Mouse (Mus musculus): ENCODE data around the gene Ddx31. TPM values are rescaled to one million over a fixed set of nuclear protein-coding genes. Genes with fewer than 3 reads are reported as not detected.

Ddx31 gene
- polyA plus RNA-seq, 1 experiment from 2014 or later, result 4.9 TPM

GRCm38 (mm10) chr2:28904786-28905185, 64.6 kb downstream of the Ddx31 start:
- no peak for ATAC-seq (ENCODE audit: insufficient read depth)
- H3K27me3 ChIP-seq, result peaks cover 39% of the 10 kb centered on the region
- H3K4me2 ChIP-seq, result no peak overlapping the region
- no peak overlapping the region for H3K4me3 ChIP-seq (replicated peaks)
- H3K9ac ChIP-seq, result no peak overlapping the region
- no peaks in the 10 kb centered on the region; the same call in 1 of the 2 replicates for H3K4me1 ChIP-seq (replicated peaks)
- no peaks in the 10 kb centered on the region for H3K9me3 ChIP-seq (replicated peaks)
- peaks cover 13% of the 10 kb centered on the region; the same call in 1 of the 2 replicates for H3K36me3 ChIP-seq (replicated peaks)
- 77% methylated on average over 9 of the region's 9 CpGs for WGBS (ENCODE audit: insufficient replicate concordance)
- H3K27ac ChIP-seq (replicated peaks), result no peak overlapping the region

GRCm38 (mm10) chr2:28905561-28905960, 65.4 kb downstream of the Ddx31 start:
- ATAC-seq (ENCODE audit: insufficient read depth), result no peak
- Histone ChIP-seq H3K9me3 (replicated peaks) (no peaks in the 10 kb centered on the region), H3K36me3 (replicated peaks) (peaks cover 9% of the 10 kb centered on the region; the same call in 1 of the 2 replicates), H3K4me2 (no peak overlapping the region), H3K4me3 (replicated peaks) (no peak overlapping the region), H3K9ac (no peak overlapping the region), H3K27me3 (peaks cover 47% of the 10 kb centered on the region), H3K27ac (replicated peaks) (no peak overlapping the region), H3K4me1 (replicated peaks) (no peaks in the 10 kb centered on the region; the same call in 1 of the 2 replicates)
- WGBS (ENCODE audit: insufficient replicate concordance), result 60% methylated on average over 4 of the region's 4 CpGs

DNA sequence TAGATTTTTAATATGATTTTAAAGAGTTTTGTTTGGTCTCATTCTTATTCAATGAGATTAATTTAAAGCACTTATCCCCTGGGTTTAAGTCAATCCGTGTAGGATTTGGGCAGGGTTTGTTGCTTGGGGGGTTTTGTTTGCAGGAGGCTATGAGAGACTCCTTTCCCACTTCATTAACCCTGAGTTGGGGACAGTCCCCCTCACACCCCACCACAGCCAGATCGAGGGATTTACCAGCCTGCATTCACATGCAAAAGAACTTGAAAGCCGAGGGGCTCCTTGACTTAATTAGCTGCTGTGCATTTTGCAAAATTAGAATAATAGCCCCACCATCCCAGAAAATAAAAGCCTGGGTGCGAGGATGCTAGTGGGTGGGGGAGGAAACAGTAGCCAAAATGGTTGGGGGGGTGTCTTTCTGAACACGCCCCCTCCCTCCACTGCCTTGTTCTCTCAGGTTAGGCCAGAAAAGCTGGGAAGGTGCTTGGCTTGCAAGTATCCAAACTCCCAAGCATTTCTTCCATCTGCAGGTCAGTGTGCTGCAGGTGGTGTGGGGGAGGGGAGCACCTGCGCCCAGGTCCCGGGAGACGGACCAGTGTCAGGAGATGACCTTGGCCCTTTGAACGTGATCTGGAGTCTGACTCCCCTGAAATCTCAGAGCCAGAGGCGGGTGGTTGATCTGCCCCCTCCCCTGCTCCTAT, 67.6 kb downstream of the Ddx31 start:
- Histone ChIP-seq H3K9ac (no peak overlapping the region), H3K36me3 (replicated peaks) (0 out of 2 replicates have a peak, but pooled peaks cover 4% of the 10 kb centered on the region), H3K27ac (replicated peaks) (no peak overlapping the region), H3K4me1 (replicated peaks) (no peaks in the 10 kb centered on the region; the same call in 1 of the 2 replicates), H3K4me3 (replicated peaks) (no peak overlapping the region), H3K9me3 (replicated peaks) (no peaks in the 10 kb centered on the region), H3K27me3 (peaks cover 70% of the 10 kb centered on the region), H3K4me2 (peak overlapping the region; percentile 20; the same call in 1 of the 2 replicates)
- no peak for ATAC-seq (ENCODE audit: insufficient read depth)
- 13% methylated on average over 10 of the region's 10 CpGs for WGBS (ENCODE audit: insufficient replicate concordance)

GRCm38 (mm10) chr2:28908389-28909153, 68.4 kb downstream of the Ddx31 start:
- ATAC-seq (ENCODE audit: insufficient read depth), result no peak
- Histone ChIP-seq H3K9ac (no peak overlapping the region), H3K4me3 (replicated peaks) (no peak overlapping the region), H3K4me1 (replicated peaks) (no peaks in the 10 kb centered on the region; the same call in 1 of the 2 replicates), H3K9me3 (replicated peaks) (no peaks in the 10 kb centered on the region), H3K27ac (replicated peaks) (no peak overlapping the region), H3K36me3 (replicated peaks) (0 out of 2 replicates have a peak, but pooled peaks cover 4% of the 10 kb centered on the region), H3K4me2 (peak overlapping the region; percentile 20), H3K27me3 (peaks cover 77% of the 10 kb centered on the region)
- WGBS (ENCODE audit: insufficient replicate concordance), result 2% methylated on average over 39 of the region's 39 CpGs

- no peak overlapping the region for H3K9ac ChIP-seq
- peaks cover 85% of the 10 kb centered on the region for H3K27me3 ChIP-seq
- no peak overlapping the region for H3K4me3 ChIP-seq (replicated peaks)
- no peaks in the 10 kb centered on the region; the same call in 1 of the 2 replicates for H3K4me1 ChIP-seq (replicated peaks)
- WGBS (ENCODE audit: insufficient replicate concordance), result 1% methylated on average over 41 of the region's 41 CpGs
- no peaks in the 10 kb centered on the region for H3K9me3 ChIP-seq (replicated peaks)
- no peak for ATAC-seq (ENCODE audit: insufficient read depth)
- H3K27ac ChIP-seq (replicated peaks), result no peak overlapping the region
- 0 out of 2 replicates have a peak, but pooled peaks cover 4% of the 10 kb centered on the region for H3K36me3 ChIP-seq (replicated peaks)
- no peak overlapping the region for H3K4me2 ChIP-seq
These were observed 69.1 kb downstream of the Ddx31 start for GRCm38 (mm10) chr2:28909186-28909817.

DNA sequence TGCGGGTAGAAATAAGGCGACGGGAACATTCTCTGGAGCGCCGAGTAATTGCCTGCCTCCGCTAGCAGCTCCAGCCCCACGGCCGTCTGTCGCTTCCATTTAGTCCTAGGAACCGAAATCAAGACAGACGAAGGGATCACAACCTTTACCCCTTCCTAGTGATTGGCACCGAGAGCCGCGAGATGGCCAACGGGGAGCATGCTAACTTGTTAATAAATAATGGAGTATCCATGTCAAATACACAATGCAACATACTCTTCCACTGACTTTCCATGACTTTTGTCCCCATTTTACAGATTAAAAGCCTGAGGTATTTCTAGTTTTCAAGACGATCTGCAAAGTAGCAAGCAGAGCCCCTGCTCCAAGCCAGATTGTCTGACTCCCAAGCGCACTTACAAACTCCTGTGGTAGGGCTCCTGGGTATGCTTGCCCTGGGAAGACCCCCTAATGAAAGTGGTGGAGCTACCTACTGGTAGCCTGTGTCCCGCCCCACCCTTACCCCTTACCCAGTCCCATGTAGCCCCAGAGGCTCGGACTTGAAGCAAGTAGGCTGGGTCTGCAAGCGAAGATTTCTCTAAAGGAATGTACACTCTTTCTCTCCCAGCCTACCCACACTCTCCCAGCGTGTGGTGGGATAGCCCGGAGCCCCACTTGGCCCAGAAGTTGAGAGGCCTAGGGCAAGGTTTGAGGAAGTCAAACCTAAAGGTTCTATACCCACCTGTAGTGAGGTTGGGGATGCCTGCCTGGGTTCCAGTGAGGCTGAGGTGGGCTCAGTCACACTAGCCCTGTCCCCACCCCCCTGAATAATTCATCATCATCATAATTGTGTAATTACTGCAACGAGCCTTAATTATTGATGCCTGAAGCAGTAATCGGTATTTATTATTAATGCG, 69.9 kb downstream of the Ddx31 start:
- H3K27ac ChIP-seq (replicated peaks), result no peak overlapping the region
- H3K9me3 ChIP-seq (replicated peaks), result no peaks in the 10 kb centered on the region
- no peak overlapping the region for H3K9ac ChIP-seq
- ATAC-seq (ENCODE audit: insufficient read depth), result no peak
- peaks cover 92% of the 10 kb centered on the region for H3K27me3 ChIP-seq
- H3K4me2 ChIP-seq, result no peak overlapping the region
- H3K4me3 ChIP-seq (replicated peaks), result no peak overlapping the region
- H3K4me1 ChIP-seq (replicated peaks), result no peaks in the 10 kb centered on the region; the same call in 1 of the 2 replicates
- 0 out of 2 replicates have a peak, but pooled peaks cover 4% of the 10 kb centered on the region for H3K36me3 ChIP-seq (replicated peaks)
- WGBS (ENCODE audit: insufficient replicate concordance), result 7% methylated on average over 25 of the region's 25 CpGs

DNA sequence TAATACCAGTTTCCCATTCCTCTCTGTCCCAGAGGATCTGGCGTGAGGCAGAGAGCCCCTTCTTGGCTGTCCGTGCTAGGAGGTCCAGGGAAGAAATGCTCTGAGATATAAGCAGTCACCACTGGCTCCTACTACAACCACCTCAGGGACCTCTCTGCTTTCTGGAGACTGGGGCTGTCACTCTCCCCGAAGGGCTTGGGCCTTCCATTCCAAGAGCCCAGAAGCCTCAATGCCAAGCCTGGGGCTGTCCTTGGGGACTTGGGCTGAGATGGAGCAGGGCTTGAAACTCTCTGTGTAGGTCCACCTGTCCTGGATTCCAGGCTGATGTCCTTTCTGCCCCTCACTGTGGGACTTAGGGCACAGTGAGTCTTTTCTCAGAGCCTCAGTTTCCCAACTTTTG, 70.7 kb downstream of the Ddx31 start:
- ATAC-seq (ENCODE audit: insufficient read depth), result no peak
- Histone ChIP-seq H3K4me2 (no peak overlapping the region), H3K9me3 (replicated peaks) (no peaks in the 10 kb centered on the region), H3K4me3 (replicated peaks) (no peak overlapping the region), H3K27ac (replicated peaks) (no peak overlapping the region), H3K4me1 (replicated peaks) (no peaks in the 10 kb centered on the region; the same call in 1 of the 2 replicates), H3K27me3 (peaks cover 95% of the 10 kb centered on the region), H3K9ac (no peak overlapping the region), H3K36me3 (replicated peaks) (no peaks in the 10 kb centered on the region)
- 12% methylated on average over 3 of the region's 3 CpGs for WGBS (ENCODE audit: insufficient replicate concordance)

DNA sequence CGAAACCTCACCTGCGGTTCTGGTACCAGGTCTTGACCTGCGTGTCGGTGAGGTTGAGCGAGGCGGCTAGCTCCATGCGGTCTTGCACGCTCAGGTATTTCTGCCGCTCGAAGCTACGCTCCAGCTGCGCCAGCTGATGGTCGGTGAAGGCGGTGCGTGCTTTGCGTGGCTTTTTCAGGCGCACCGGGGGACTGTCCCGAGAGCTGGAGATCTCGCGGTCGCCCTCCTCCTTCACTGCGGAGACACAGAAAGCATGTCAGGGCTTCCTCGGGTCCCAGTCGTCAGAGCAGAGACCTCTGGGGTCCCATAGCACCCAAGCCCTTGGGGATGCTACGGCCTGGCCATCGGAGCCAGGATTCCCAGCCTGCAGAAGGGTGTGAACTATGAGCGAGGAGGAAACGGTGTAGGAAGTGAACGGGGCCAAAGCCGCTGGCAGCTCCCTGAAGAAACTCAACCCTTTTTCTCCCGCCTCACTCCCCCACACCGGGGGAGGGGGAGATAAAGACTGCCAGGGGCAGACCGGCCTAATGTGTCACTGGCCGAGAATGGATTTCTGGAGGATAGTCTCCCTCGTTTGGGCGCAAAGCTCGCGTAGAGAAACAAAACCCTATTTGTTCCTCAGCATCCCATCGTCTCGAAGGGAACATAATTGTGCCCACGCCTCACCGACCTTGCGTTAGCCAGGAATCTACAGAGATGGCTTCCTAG, 71.3 kb downstream of the Ddx31 start:
- H3K4me2 ChIP-seq, result no peak overlapping the region
- WGBS (ENCODE audit: insufficient replicate concordance), result 3% methylated on average over 44 of the region's 44 CpGs
- H3K4me1 ChIP-seq (replicated peaks), result no peaks in the 10 kb centered on the region; the same call in 1 of the 2 replicates
- no peak overlapping the region for H3K4me3 ChIP-seq (replicated peaks)
- H3K27ac ChIP-seq (replicated peaks), result no peak overlapping the region
- peaks cover 100% of the 10 kb centered on the region for H3K27me3 ChIP-seq
- ATAC-seq (ENCODE audit: insufficient read depth), result no peak
- no peak overlapping the region for H3K9ac ChIP-seq
- H3K36me3 ChIP-seq (replicated peaks), result no peaks in the 10 kb centered on the region
- H3K9me3 ChIP-seq (replicated peaks), result no peaks in the 10 kb centered on the region

- 4% methylated on average over 33 of the region's 33 CpGs for WGBS (ENCODE audit: insufficient replicate concordance)
- peaks cover 100% of the 10 kb centered on the region for H3K27me3 ChIP-seq
- H3K9ac ChIP-seq, result no peak overlapping the region
- no peaks in the 10 kb centered on the region for H3K36me3 ChIP-seq (replicated peaks)
- no peaks in the 10 kb centered on the region; the same call in 1 of the 2 replicates for H3K4me1 ChIP-seq (replicated peaks)
- no peak overlapping the region for H3K27ac ChIP-seq (replicated peaks)
- no peak for ATAC-seq (ENCODE audit: insufficient read depth)
- H3K4me3 ChIP-seq (replicated peaks), result no peak overlapping the region
- no peak overlapping the region for H3K4me2 ChIP-seq
- no peaks in the 10 kb centered on the region for H3K9me3 ChIP-seq (replicated peaks)
These were observed 72.0 kb downstream of the Ddx31 start for GRCm38 (mm10) chr2:28912039-28912700.
